Mouse (Mus musculus): Measurements from ENCODE around the gene Gpr4. TPM values are rescaled to one million over a fixed set of nuclear protein-coding genes. Genes with fewer than 3 reads are reported as not detected.

Gene Gpr4
- polyA plus RNA-seq, 1 experiment from 2014 or later = 0.85 TPM

DNA sequence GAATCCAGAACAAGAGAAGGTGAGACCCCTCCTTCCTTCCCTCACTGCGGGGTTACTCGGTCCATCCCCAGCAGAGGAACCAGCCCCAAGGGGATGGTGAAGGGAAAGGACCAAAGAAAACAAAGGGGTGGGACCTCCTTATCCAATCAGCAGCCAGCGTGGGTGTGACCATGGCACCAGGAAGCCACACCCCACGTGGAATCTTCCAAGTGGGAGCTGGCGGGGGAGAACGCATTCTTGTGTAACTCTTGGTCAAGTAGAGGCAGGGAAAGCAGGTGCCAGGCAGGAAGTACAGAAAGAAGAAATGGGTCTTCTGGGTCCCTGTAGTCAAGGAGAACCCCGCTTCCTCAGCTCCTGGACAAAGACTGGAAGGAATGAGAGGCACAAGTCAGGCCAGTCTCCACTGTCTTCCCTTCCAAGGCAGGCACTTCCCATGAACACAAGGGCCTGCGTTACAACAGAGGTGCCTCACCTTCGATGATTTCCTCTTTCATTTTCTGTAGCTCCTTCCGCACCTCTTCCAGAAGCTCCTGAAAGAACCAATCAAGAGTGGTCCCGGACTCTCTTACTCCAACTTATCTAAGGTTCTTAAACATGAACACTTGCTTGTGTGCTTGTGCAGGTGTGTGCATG is 45.2 kb downstream of the Gpr4 start:
- Histone ChIP-seq H3K27ac (replicated peaks) (peak overlapping the region; percentile 63; the same call in 1 of the 2 replicates), H3K4me3 (ENCODE audit: low read depth, low read length) (no peak overlapping the region), H3K9me3 (ENCODE audit: control insufficient read depth, low read length) (no peaks in the 10 kb centered on the region), H3K36me3 (ENCODE audit: control insufficient read depth, insufficient read depth, low read length) (peaks cover 31% of the 10 kb centered on the region), H3K27me3 (ENCODE audit: control insufficient read depth, insufficient read depth, low read length) (no peaks in the 10 kb centered on the region), H3K4me1 (replicated peaks; ENCODE audit: control insufficient read depth, insufficient read depth) (no peaks in the 10 kb centered on the region), H3K4me2 (replicated peaks; ENCODE audit: low read depth) (no peak overlapping the region), H3K9ac (ENCODE audit: low read length) (no peak overlapping the region)
- TF ChIP-seq CTCF (IDR thresholded peaks at IDR 0.05; ENCODE audit: low read depth) (no peak), EP300 (optimal IDR thresholded peaks at IDR 0.05) (peak; percentile 36)
- ATAC-seq (ENCODE audit: low FRiP score, low TSS enrichment) = peak; percentile 85
- WGBS = 33% methylated on average over 11 of the region's 11 CpGs
- DNase-seq (ENCODE audit: low spot score) = peak; percentile 90

- H3K36me3 ChIP-seq (ENCODE audit: control insufficient read depth, insufficient read depth, low read length) = peaks cover 31% of the 10 kb centered on the region
- DNase-seq (ENCODE audit: low spot score) (no peak), ATAC-seq (ENCODE audit: low FRiP score, low TSS enrichment) (no peak)
- no peaks in the 10 kb centered on the region for H3K4me1 ChIP-seq (replicated peaks; ENCODE audit: control insufficient read depth, insufficient read depth)
- no peak overlapping the region for H3K9ac ChIP-seq (ENCODE audit: low read length)
- no peak overlapping the region for H3K4me2 ChIP-seq (replicated peaks; ENCODE audit: low read depth)
- no peak overlapping the region for H3K4me3 ChIP-seq (ENCODE audit: low read depth, low read length)
- TF ChIP-seq EP300 (optimal IDR thresholded peaks at IDR 0.05) = no peak
- TF ChIP-seq CTCF (IDR thresholded peaks at IDR 0.05; ENCODE audit: low read depth) = no peak
- H3K27me3 ChIP-seq (ENCODE audit: control insufficient read depth, insufficient read depth, low read length) = no peaks in the 10 kb centered on the region
- peak overlapping the region; percentile 30; the same call in 1 of the 2 replicates for H3K27ac ChIP-seq (replicated peaks)
- H3K9me3 ChIP-seq (ENCODE audit: control insufficient read depth, low read length) = no peaks in the 10 kb centered on the region
- 50% methylated on average over 3 of the region's 3 CpGs for WGBS
These were observed 46.0 kb downstream of the Gpr4 start for GRCm38 (mm10) chr7:19258336-19258735.

DNA sequence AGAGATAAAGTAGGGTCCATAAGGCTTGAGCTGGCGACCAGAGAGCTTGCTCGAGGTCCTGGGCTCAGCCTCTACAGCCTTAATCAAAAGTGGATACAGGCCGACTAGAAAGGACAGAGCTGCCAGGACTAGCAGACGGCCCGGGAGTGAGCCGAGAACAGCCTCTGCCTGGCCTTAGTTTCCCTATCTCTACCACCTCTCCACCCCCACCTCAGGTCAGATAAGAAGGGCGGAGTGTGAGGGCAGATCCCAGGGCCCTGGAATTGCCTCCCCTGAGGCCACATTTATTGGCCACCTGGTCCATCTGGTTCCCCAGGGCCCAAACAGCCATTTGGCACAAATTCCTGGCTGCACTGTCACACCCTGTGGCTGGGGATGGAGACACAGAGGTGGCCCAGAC is 52.8 kb downstream of the Gpr4 start:
- Histone ChIP-seq H3K9me3 (ENCODE audit: control insufficient read depth, low read length) (no peaks in the 10 kb centered on the region), H3K9ac (ENCODE audit: low read length) (no peak overlapping the region), H3K4me1 (replicated peaks; ENCODE audit: control insufficient read depth, insufficient read depth) (0 out of 2 replicates have a peak, but pooled peaks cover 4% of the 10 kb centered on the region), H3K27ac (replicated peaks) (peak overlapping the region; percentile 1; the same call in 1 of the 2 replicates), H3K4me3 (ENCODE audit: low read depth, low read length) (no peak overlapping the region), H3K4me2 (replicated peaks; ENCODE audit: low read depth) (no peak overlapping the region), H3K36me3 (ENCODE audit: control insufficient read depth, insufficient read depth, low read length) (peaks cover 11% of the 10 kb centered on the region; the same call in 1 of the 2 replicates), H3K27me3 (ENCODE audit: control insufficient read depth, insufficient read depth, low read length) (no peaks in the 10 kb centered on the region)
- no peak for TF ChIP-seq CTCF (IDR thresholded peaks at IDR 0.05; ENCODE audit: low read depth)
- no peak for TF ChIP-seq EP300 (optimal IDR thresholded peaks at IDR 0.05)
- no peak for DNase-seq (ENCODE audit: low spot score)
- WGBS = 48% methylated on average over 7 of the region's 7 CpGs
- no peak for ATAC-seq (ENCODE audit: low FRiP score, low TSS enrichment)

DNA sequence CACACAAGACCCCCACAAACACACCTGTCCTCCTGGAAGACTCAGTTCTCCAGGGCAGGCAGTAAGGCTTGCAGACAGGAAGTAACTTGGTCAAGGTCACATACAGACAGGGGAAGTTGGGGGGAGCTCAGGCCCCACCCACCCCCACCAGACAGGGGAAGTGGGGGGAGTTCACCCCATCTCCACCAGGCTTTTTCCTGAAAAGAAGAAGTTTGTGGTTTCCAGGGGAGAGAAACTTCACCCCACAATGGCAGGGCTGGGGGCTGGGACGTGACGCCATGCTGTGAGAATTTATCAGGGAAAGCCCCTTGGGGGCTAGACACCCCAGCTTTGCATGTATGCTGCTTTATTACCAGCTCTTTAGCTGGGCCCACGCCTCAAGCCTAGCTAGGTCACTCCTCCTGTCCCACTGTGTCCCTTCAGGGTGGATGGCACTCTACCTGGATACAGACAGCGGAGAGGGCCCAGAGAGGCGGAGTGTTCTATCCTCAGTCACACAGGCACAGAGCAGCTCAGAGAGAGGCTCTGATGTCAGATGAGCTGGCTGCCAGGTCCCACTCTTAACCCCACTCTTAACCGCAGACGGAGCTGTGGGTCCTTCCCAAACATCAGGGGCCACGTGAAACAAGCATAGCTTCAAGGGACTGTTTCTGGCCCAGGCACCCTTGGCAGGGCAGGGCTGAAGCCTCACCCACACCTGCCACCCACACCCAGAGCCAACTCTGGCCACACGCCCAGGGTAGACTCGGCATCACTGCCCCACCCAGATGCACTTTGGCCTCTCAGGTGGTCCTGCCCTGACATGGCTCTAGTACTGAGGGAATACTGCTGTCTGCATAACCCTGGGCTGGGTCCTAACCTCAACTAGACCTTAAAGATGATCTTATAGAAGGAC is 53.8 kb downstream of the Gpr4 start:
- Histone ChIP-seq H3K36me3 (ENCODE audit: control insufficient read depth, insufficient read depth, low read length) (peaks cover 4% of the 10 kb centered on the region; the same call in 1 of the 2 replicates), H3K27ac (replicated peaks) (peak overlapping the region; percentile 82), H3K9me3 (ENCODE audit: control insufficient read depth, low read length) (no peaks in the 10 kb centered on the region), H3K4me1 (replicated peaks; ENCODE audit: control insufficient read depth, insufficient read depth) (0 out of 2 replicates have a peak, but pooled peaks cover 4% of the 10 kb centered on the region), H3K4me2 (replicated peaks; ENCODE audit: low read depth) (peak overlapping the region; percentile 23; the same call in 1 of the 2 replicates), H3K27me3 (ENCODE audit: control insufficient read depth, insufficient read depth, low read length) (no peaks in the 10 kb centered on the region), H3K9ac (ENCODE audit: low read length) (peak overlapping the region; percentile 41), H3K4me3 (ENCODE audit: low read depth, low read length) (no peak overlapping the region)
- DNase-seq (ENCODE audit: low spot score) (peak; percentile 92), ATAC-seq (ENCODE audit: low FRiP score, low TSS enrichment) (peak; percentile 75)
- 51% methylated on average over 10 of the region's 10 CpGs for WGBS
- no peak for TF ChIP-seq CTCF (IDR thresholded peaks at IDR 0.05; ENCODE audit: low read depth)
- no peak for TF ChIP-seq EP300 (optimal IDR thresholded peaks at IDR 0.05)

DNA sequence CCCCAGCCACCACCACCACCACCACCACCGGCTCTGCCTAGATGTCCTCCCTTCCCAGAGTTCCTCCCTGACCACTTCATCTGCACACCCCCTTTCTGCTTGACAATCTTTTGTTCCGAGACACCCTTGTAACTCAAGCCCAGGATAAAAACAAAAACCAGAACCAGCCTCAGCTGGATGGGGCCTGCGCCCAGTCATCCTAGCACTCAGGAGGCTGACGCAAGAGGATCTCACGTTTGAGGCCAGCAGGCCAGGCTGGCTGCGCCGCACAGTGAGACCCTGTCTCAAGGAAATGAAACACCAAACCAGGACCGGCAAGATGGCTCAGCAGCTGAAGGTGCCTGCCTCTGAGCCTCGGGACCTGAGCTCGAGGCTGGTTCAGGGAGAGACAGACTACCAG is 54.7 kb downstream of the Gpr4 start:
- Histone ChIP-seq H3K4me3 (ENCODE audit: low read depth, low read length) (no peak overlapping the region), H3K36me3 (ENCODE audit: control insufficient read depth, insufficient read depth, low read length) (0 out of 2 replicates have a peak, but pooled peaks cover 3% of the 10 kb centered on the region), H3K4me2 (replicated peaks; ENCODE audit: low read depth) (no peak overlapping the region), H3K4me1 (replicated peaks; ENCODE audit: control insufficient read depth, insufficient read depth) (0 out of 2 replicates have a peak, but pooled peaks cover 4% of the 10 kb centered on the region), H3K9ac (ENCODE audit: low read length) (peak overlapping the region; percentile 35; the same call in 1 of the 2 replicates), H3K27me3 (ENCODE audit: control insufficient read depth, insufficient read depth, low read length) (no peaks in the 10 kb centered on the region), H3K9me3 (ENCODE audit: control insufficient read depth, low read length) (no peaks in the 10 kb centered on the region), H3K27ac (replicated peaks) (peak overlapping the region; percentile 82)
- TF ChIP-seq CTCF (IDR thresholded peaks at IDR 0.05; ENCODE audit: low read depth) (no peak), EP300 (optimal IDR thresholded peaks at IDR 0.05) (no peak)
- WGBS = 40% methylated on average over 10 of the region's 10 CpGs
- ATAC-seq (ENCODE audit: low FRiP score, low TSS enrichment) (no peak), DNase-seq (ENCODE audit: low spot score) (peak; percentile 46)

Measured in stomach, postnatal 0 days (tissue).